Comparison of ENCODE assay signal across 8 mouse cellular contexts in genomic region chr7:122945149-122945548, GRCm38 (mm10). TPM values are rescaled to one million over a fixed set of nuclear protein-coding genes. Genes with fewer than 3 reads are reported as not detected.
DNase-seq lines count a peak whose midpoint lies in the region; ATAC-seq and TF ChIP-seq lines count a peak whose summit lies in the region.

No protein-coding gene starts in this region.

- no peaks in the 10 kb centered on the region for H3K9me3 ChIP-seq in neural tube, embryonic 15.5 days (replicated peaks)
- no peaks in the 10 kb centered on the region for H3K9me3 ChIP-seq in limb, embryonic 14.5 days (ENCODE audit: control insufficient read depth, low read length)
- H3K9me3 ChIP-seq in stomach, postnatal 0 days (ENCODE audit: control insufficient read depth, low read length), result no peaks in the 10 kb centered on the region

- TF ChIP-seq CTCF in stomach, postnatal 0 days (IDR thresholded peaks at IDR 0.05; ENCODE audit: low read depth), result peak; percentile 92

- H3K4me1 ChIP-seq in neural tube, embryonic 15.5 days, result peaks cover 7% of the 10 kb centered on the region
- no peaks in the 10 kb centered on the region for H3K4me1 ChIP-seq in limb, embryonic 14.5 days (ENCODE audit: control insufficient read depth, insufficient read depth, low read length)
- no peaks in the 10 kb centered on the region; the same call in 1 of the 2 replicates for H3K4me1 ChIP-seq in stomach, postnatal 0 days (replicated peaks; ENCODE audit: control insufficient read depth, insufficient read depth)

- H3K9ac ChIP-seq in neural tube, embryonic 15.5 days (replicated peaks), result no peak overlapping the region
- no peak overlapping the region for H3K9ac ChIP-seq in limb, embryonic 14.5 days (ENCODE audit: low read depth, low read length, severe bottlenecking)
- H3K9ac ChIP-seq in stomach, postnatal 0 days (ENCODE audit: low read length), result no peak overlapping the region

- DNase-seq in neural tube, embryonic 10.5 days (ENCODE audit: extremely low spot score, low spot score), result peak; percentile 63
- DNase-seq in cerebellum, postnatal 4 days (ENCODE audit: low spot score in 2 of 2), result peak; percentile 70 to 84
- DNase-seq in gastrocnemius, postnatal 10 days, result peak; percentile 78
- DNase-seq in kidney, adult 9 months, result peak; percentile 88
- DNase-seq in limb, embryonic 14.5 days (ENCODE audit: low spot score), result peak; percentile 87
- DNase-seq in natural killer cell, adult 2 months (ENCODE audit: low spot score in 2 of 2), result peak; percentile 47 to 69
- DNase-seq in stomach, postnatal 0 days (ENCODE audit: low spot score), result peak; percentile 72

- H3K36me3 ChIP-seq in neural tube, embryonic 15.5 days, result no peaks in the 10 kb centered on the region
- H3K36me3 ChIP-seq in limb, embryonic 14.5 days (ENCODE audit: control insufficient read depth, insufficient read depth, low read length), result no peaks in the 10 kb centered on the region
- H3K36me3 ChIP-seq in stomach, postnatal 0 days (ENCODE audit: control insufficient read depth, insufficient read depth, low read length), result no peaks in the 10 kb centered on the region

- no peak overlapping the region for H3K4me2 ChIP-seq in neural tube, embryonic 15.5 days
- H3K4me2 ChIP-seq in limb, embryonic 14.5 days (replicated peaks; ENCODE audit: low read depth, low read length, severe bottlenecking), result no peak overlapping the region
- no peak overlapping the region for H3K4me2 ChIP-seq in stomach, postnatal 0 days (replicated peaks; ENCODE audit: low read depth)

- no peak for TF ChIP-seq POLR2A in limb, embryonic 14.5 days (IDR thresholded peaks at IDR 0.05; ENCODE audit: borderline replicate concordance, extremely low read depth, insufficient read depth, insufficient read length)

- WGBS in neural tube, embryonic 15.5 days, result 0% methylated on average over 1 of the region's 1 CpGs
- 6% methylated on average over 1 of the region's 1 CpGs for WGBS in limb, embryonic 14.5 days
- 3% methylated on average over 1 of the region's 1 CpGs for WGBS in stomach, postnatal 0 days

- ATAC-seq in neural tube, embryonic 15.5 days (ENCODE audit: low FRiP score), result no peak
- no peak for ATAC-seq in limb, embryonic 14.5 days (ENCODE audit: low FRiP score, low read depth)
- ATAC-seq in stomach, postnatal 0 days (ENCODE audit: low FRiP score, low TSS enrichment), result peak; percentile 33

- H3K27ac ChIP-seq in neural tube, embryonic 15.5 days (replicated peaks), result no peak overlapping the region
- H3K27ac ChIP-seq in limb, embryonic 14.5 days (replicated peaks; ENCODE audit: low read depth, low read length), result no peak overlapping the region
- H3K27ac ChIP-seq in stomach, postnatal 0 days (replicated peaks), result no peak overlapping the region

- no peak overlapping the region for H3K4me3 ChIP-seq in neural tube, embryonic 15.5 days (replicated peaks)
- no peak overlapping the region for H3K4me3 ChIP-seq in limb, embryonic 14.5 days (replicated peaks; ENCODE audit: low read length)
- H3K4me3 ChIP-seq in stomach, postnatal 0 days (ENCODE audit: low read depth, low read length), result no peak overlapping the region

- no peaks in the 10 kb centered on the region for H3K27me3 ChIP-seq in neural tube, embryonic 15.5 days (replicated peaks)
- no peaks in the 10 kb centered on the region for H3K27me3 ChIP-seq in limb, embryonic 14.5 days (ENCODE audit: control insufficient read depth, insufficient read depth, low read length)
- H3K27me3 ChIP-seq in stomach, postnatal 0 days (ENCODE audit: control insufficient read depth, insufficient read depth, low read length), result no peaks in the 10 kb centered on the region

- no peak for TF ChIP-seq EP300 in stomach, postnatal 0 days (optimal IDR thresholded peaks at IDR 0.05)

RNA-seq across cellular contexts. Expression of gene Rbbp6, which starts 20.3 kb away (rescaled TPM):
- 23.2 and 25.4 TPM in 2 replicates for polyA plus RNA-seq in neural tube, embryonic 15.5 days (2015; fragmentation: Nextera tagmentation; extraction: Ambion mirVana)
- total RNA-seq in gastrocnemius, postnatal 10 days (2021), result 10 to 100 TPM; 31.4 to 38.8 TPM
- polyA plus RNA-seq in limb, embryonic 14.5 days (2012; rRNA removed), result 44.6 and 66.1 TPM in 2 replicates
- 34.4 and 40.1 TPM in 2 replicates for polyA plus RNA-seq in limb, embryonic 14.5 days (2014; fragmentation: Nextera tagmentation; extraction: Ambion mirVana)
- 12.8 and 13.3 TPM in 2 replicates for polyA plus RNA-seq in stomach, postnatal 0 days (2015; fragmentation: Nextera tagmentation; extraction: Ambion mirVana)
